Mouse (Mus musculus) 3134 (cell line): ENCODE measurements around the gene Opn3.
A peak's percentile ranks its signal among the peaks of the same experiment; 100 is the strongest.

Source experiments
- DNase-seq: peaks from one replicate; pipeline ENCODE4 v3.0.0-alpha.2; 2011; ENCODE audit warnings: low spot score; ENCODE audit not compliant: insufficient read length; ENCODE audit errors: extremely low read depth

Opn3 gene

DNA sequence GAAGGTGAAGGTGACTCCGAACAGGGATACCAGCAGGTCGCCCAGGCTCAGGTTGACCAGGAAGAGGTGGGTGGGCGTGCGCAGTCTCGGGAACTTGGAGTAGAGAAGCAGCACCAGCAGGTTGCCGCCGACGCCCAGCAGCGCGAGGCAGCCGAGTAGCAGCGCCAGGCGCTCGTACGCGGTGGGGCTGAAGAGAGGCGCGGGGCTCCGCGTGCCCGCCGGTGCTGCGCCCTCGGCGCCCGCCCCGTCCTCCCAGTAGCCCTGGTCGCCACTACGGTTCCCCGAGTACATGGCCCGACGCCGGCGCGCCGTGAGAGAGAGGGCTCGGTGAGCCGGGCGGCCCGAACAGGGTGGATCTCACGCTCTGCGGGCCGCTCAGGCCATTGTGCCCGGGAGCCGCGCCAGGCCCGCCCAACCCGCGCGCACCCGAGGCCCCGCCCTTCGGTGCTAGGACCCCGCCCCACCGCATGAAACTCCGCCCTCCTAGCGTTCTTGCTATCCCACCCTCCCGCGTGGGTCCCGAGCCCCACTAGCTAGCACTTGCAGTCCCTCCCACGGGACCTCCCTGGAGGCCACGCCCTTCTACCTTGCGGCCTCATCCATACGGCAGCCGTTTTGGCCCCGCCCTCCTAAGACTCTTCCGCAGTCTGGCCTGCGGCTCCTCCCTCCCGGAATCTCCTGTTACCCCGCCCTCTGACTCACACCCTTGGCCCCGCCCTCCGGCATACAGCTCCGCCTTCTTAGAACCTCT lies at the start of gene Opn3, which contains the start of gene Chml:
Gene Opn3 (minus strand): TSS at position 531 of the 751 bp plus-strand sequence.
Gene Chml (minus strand): TSS at position 656 of the 751 bp plus-strand sequence.
- DNase-seq: peak; percentile 98

DNA sequence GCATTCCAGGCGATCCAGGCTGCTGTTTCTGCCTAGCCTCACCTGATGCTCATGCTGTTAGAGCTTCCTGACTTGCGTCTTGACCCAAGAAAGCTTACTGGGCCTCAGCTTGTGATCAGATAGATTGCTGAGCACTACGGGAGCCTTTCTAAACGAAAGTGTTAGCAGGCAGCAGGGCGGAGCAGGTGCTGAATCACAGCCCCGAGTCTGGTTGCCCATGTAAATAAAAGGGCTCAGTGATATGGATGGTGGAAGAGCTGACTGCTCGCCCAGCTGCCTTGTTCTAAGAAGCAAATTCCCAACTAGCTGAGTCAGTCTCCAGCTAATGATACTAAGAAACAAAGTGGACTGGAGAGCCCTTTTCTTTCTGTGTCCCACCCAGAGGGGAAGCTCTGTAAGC lies 33.2 kb upstream of the Opn3 start:
- peak; percentile 15 for DNase-seq

DNA sequence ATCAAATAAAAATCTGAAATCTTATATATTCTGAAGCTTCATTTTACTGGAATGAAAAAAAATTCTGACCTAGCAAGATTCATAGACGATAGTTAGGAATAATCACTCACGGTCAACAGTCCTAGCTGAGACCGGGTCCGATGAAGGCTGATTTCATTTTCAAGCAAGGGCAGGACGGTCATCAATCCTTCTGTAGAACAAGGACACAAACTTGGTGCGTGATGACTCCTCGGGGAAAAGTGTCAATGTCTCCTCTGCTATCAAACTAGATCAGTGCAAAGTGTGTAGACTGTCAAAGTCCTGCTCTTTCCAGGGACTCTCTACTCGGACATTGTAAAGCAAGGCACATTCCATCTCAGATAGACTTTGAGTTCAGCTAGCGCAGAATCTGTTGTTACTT lies 24.3 kb upstream of the Opn3 start:
- DNase-seq: no peak

DNA sequence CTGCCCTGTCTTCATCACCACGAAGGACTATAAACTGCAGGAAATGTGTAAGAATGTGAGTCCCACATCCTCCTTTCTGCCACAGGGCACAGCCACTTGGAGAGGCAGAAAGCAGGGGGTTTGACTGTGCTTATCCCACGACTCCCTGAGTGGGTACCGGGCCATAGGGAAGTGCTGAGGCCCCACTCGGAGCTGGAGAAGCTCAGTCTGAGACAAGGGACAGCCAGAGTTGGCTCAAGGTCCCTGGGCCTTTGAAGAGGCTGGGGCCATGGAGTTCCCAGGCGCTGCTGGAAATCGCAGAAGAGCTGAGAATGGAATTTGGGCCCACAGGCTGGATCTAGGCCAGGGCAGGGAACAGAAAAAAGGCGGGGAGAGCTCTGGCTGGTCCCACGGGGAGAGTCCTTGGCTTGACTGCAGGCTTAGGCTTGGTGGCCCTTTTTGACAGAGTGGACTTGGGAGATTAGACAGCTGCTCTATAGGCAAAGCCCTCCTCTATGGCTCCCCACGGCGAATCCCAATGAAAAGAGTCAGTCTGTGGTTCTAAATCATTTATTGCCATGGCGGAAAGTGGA lies 19.8 kb upstream of the Opn3 start:
- peak; percentile 14 for DNase-seq

DNA sequence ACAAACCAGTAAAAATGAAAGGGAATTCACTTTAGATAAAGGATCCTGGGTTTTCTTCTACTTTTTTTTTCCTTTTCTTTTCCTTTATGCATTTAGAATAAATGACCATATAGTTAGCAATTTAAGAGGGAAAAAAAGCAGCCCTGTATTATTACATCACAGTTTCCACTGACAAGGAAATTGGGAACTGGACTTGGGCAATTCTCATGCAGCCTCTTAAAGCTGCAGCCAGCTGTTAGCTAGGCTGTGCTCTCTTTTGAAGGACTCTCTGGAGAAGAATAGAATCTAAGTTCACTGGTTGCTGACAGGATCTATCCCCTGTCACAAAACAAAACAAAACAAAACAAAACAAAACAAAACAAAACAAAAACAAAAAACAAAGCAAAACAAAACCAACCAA lies 15.4 kb upstream of the Opn3 start:
- DNase-seq: no peak

DNA sequence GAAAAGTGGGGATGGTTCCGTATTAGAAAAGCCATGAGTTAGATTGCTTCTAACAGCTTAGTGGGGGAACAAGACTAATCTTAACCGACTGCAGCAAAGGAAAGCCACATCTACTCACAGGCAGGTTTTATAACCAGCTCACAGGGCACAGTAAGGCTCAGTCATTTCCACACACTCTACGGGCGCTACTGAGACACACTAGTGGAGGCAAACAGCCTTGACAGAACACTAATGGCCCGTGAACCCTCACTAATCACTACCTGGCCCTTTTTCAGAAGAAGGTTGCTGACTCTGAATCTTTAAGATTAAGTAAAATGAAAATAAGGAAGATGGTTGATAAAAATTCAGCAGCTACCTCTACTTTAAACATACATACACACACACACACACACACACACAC lies 15.0 kb upstream of the Opn3 start:
- no peak for DNase-seq

DNA sequence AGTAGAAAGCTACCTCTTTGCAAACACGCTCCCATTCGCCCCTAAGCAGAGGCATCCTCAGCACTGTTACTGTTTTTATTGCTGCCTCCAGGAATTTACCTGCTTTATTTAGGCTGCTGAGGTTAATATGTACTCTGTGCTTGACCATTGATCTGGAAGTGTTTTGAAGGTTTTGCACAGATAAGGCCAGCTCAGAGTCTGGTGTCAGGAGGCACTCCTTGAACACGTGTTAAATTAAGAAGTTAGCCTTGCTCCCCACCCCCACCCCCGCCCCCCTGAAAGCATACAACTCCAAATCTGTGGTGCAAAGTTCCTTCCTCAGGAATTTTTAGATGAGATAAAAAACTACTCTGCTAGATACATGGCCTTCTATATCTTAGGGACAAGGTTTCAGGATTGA lies 8.6 kb upstream of the Opn3 start:
- no peak for DNase-seq

DNA sequence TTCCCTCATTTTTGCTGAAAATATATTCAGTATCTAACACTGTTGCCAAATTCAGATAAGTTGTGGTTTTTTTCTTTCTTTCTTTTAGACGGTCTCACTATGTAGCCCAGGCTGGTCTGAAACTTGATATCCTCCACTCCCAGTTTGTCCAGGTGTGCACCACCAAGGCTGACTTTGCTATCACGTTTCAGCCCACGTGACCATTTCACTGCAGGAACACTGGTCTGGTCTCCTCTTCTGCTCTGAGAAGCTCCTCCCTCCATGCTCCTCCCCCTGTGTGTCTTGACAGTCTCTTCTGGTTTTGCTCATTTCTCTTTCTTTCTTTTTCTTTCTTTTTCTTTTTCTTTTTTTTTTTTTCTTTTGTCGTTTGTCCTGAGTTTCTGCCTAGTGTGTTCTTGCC lies 7.2 kb upstream of the Opn3 start:
- no peak for DNase-seq

DNA sequence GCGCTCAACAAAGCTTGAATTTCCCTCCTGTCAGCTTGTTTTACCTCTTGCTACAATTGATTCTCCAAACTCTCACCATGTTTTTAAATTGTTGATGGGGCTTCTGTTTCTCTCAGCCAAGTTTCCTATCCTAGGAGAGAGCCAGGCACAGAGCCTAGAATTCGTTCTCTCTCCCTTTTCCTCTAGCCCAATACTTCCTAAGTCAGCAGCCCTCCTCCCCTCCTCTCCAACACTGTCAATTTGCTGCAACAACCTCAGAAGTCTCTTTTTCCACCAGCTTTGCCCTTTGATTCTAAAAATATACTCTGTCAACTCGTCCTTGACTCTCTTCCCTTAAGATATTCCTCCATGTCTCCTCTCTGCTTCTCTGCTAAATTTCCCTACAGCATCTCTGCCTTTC lies 6.8 kb upstream of the Opn3 start:
- DNase-seq: no peak

DNA sequence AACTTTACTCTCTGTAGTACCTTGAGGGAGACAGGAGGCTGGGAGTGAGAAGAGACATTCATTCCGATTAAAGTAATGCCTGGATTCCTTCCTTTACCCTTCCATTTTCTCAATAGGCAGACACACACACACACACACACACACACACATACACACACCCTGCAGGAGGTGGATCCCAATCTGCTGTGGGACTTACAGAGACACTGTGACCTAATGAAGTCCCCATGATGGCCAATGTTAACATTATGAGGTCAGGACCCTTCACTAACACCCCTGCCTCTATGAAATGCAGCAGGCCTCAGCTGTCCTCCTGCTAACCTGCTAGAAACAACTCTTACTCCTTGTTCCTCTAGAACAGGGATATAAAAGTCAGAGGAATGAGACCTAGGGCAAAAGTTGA lies 5.7 kb upstream of the Opn3 start, which contains the start of gene Wdr64:
Gene Wdr64 (plus strand): TSS at position 301 of the 400 bp plus-strand sequence.
- no peak for DNase-seq

DNA sequence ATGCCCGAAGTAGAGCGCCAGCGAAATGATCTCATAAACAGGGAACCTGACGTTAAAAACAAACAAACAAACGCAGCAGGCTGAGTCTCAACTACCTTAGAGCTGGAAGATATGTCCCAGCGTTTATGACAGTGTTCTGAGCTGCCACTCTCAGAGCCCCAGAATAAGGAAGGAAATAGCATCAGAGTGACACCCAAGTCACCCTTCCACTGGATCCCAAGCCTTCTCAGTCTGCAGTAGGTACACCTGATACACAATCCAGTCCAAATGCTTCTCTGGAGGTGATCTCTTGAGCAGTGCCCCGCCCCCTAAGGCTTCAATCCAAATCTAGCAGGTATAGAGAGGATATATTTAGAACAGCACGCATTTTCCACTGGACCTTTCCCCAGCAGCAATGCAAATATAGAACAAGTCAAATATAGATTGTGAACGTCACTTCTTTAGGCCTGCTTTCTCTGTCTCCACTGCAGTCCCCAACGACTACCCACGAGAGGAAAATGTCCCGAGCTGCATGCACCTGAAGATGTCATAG lies 919 bp upstream of the Opn3 start:
- no peak for DNase-seq

DNA sequence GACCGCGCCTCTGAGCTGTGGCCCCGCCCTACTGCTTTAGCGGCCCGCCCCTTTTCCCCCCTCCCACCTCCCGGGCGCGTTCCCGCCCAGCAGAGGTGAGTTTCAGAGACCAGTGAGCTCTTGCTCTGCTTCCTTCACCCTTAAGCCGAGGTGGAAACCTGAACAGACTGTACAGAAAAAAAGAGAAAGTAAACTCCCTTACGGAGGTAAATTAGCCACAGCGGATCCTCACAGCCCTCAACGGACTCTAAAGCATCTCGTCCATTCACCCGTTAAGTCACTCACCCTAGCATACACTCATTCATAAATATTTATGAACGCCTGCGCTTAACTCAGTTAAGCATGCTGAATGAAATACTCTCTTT lies 403 bp upstream of the Opn3 start:
- no peak for DNase-seq

DNA sequence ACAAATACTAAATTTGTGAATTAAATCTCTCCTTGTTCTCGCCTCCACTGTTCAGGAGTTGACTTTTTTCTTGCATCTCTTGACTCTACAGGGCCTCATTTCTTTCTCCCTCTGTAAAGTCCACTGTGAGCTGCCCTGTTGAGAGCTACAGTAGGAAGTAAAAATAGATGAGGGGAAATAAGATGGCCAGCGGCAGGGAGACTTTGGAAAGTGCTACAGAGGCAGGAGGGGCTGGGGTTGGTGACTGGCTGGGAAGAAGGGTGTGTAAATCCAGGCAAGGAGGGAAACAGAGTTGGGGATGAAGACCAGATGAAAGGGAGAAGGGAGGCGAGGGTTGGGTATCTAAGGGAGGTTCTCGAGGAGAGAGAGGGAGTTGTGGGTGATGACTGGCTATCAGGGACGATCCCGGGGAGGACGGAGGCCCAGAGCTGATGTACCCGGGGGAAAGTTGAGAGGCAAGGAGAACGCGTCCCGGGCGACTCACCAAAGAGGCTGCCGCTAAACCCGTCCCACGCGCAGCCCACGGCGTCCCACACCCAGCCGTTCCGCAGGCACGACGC lies 810 bp downstream of the Opn3 start:
- no peak for DNase-seq

DNA sequence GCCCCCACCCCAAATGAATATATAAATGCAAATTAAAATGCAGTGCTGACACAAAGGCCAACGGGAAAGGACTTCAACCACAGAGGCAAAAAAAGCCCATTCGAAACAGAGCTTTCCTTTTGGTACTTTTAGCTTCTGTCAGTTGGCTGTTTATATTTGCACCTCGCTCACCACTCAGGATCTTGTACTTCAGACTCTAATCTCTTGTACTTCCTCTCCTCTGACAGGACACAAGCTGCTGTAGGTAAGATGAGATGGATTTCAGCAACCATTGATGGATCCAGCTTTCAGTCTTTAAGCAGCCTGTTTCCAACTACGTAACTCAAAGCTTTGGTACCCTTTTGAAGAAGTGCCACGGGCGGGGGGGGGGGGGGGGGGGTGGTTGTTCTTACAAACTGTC lies 11.6 kb downstream of the Opn3 start:
- no peak for DNase-seq

DNA sequence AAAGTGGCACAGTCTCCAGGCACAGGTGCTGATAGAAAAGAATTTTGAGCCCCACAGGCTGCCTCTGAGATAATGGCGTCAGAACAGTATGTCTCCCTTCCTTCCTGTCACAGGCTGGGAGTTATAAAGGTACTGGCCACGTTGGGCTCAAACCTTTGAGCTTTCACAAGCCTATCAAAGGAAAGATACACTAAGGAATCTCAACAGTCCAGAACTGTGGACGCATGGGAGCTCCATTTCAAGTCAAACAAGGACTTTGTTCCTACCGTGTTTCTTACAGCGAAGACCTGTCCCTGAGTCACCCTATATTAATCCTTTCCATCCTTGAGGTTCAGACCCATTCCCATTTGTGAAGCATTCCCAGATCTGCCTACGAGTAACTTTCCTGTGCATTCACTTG lies 15.1 kb downstream of the Opn3 start:
- no peak for DNase-seq

DNA sequence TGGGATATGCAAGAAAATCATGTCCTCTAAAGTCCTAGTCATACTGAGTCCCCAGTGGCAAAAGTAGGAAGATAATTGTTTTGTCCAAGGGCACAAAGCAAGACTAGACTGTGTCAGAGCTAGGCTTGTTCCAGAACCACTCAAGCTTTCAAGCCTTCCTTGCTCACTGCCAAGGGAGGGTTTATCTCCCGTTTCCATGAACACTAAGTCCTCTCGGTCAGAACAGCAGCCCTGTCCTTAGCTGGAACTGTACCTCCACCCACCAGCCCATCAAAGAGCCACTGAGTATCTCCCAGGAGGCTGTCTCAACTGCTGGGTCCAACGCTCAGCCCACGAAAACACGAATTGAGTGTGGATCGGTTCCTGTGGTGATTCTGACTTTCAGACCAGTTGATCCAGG lies 17.5 kb downstream of the Opn3 start:
- no peak for DNase-seq

DNA sequence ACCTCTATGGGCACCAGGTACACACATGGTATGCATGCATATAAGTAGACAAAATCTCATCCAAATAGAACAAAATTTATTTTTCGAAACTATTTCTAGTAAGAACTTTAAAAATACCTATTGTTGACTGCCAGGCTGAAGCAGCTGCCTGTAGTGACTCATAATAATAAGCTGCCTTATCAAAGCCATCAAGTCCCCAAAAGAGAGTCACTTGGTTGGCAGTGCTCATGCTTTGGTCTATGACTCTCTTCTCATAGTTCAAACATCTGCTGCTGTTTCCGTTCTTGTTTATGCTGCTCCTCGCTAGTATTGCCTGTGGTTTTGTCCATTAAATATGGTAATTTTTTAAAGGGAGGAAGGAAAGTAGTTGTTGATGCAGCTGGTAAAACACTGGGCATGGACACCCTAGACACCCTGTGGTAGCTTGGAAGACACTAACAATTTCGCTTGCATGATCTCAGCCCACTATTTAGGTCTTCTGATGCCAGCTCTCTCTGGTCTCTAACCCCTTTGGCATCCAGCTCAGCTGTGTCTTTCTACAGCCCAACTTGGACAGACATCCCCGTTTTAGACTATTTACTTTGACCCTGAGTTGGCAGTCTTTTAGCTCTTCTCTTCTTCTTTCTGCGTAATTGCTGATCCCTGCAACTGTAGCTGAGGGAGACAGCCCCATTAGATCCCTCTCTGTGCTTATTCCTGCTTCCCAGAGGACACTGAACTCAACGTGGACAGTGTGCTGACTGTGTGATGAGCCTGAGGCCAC lies 18.8 kb downstream of the Opn3 start:
- no peak for DNase-seq

DNA sequence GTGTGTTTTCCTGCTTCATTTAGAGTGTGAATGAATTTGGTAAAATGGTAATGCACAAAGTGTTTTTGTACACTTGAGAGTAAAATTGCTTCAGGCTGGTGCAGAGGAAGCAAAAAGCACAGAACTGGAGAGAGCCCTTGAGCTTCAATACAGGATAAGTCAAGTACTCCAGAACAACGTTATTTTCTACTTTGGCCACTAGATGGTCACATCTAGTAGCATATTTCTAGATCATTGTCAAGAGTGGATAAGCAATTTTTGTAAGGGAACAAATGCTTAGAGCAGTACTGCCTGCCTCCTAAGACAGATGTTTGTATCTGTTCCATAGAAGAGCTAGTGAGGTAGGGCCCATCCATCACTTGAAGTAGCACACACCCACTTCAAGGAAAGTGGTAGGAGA lies 20.9 kb downstream of the Opn3 start:
- no peak for DNase-seq

DNA sequence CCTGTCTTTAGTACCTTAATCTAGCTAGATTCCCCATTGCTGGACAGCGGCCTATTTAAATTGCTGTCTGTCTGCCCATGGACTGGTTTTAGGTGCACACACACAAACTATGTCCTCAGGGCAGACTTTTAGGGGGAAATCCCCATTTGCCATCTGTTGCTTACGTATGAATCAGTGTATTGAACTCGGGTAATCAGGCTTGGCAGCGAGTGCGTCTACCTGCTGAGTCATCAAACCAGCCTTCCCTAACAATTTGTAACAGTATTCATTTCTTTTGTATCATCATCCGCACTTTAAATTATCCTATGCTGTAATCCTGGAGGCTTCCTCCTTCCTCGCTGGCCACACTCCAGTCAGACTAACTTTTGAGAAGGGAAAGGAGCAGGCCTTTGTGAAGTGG lies 22.5 kb downstream of the Opn3 start:
- DNase-seq: peak; percentile 35

DNA sequence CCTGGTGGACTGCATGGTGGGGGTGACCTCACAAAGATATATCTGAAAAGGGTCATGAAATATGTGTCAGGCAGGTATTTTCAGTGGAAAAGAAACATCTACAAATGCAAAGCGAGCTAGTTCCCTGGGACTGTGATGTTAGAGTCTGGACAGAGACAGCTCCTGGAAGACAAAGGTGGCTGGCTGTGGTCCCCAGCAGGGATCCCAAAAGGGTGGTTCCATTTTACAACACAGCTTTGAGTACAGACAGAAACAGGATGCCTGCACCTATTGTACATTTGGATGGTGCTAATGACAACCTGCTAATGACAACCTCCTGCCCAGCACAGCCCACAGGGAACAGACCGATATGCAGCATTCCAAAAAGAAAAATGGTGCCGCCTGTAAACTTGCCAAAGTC lies 23.1 kb downstream of the Opn3 start:
- no peak for DNase-seq

DNA sequence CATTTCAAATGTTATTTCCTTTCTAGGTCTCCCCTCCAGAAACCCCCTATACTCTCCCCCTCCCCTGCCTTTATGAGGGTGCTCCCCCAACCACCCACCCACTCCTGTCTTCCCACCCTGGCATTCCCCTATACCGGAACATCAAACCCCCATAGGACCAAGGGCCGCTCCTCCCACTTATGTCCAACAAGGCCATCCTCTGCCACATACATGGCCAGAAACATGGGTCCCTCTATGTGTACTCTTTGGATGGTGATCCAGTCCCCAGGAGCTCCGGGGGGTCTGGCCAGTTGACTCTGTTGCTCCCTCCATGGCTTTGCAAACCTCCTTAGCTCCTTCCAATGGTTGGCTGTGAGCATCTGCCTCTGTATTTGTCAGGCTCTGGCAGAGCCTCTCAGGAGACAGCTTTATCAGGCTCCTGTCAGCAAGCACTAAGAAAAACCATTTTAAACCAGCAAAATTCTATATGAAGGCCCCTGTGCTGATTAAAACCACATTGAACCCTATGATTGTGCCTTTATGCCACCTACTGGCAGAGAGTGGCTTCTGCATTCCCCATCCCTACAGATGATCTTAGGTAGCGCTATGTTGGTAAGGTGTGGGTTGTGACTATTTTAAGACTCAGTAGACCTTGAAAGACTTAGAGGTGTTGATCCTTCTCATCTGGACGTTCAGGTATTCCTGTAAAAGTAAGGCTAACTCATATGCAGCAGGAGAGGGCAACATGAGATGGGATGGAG lies 23.7 kb downstream of the Opn3 start:
- DNase-seq: no peak
